Mouse (Mus musculus): ENCODE data around the gene Zfp692. TPM values are rescaled to one million over a fixed set of nuclear protein-coding genes. Genes with fewer than 3 reads are reported as not detected.
"Not testable (repeated sequence)": the region's sequence is repeated elsewhere in the genome, so short reads cannot be mapped to it uniquely, and the experiment has no call there.

The Zfp692 gene
- polyA plus RNA-seq, 1 experiment from 2014 or later = 15.2 TPM

DNA sequence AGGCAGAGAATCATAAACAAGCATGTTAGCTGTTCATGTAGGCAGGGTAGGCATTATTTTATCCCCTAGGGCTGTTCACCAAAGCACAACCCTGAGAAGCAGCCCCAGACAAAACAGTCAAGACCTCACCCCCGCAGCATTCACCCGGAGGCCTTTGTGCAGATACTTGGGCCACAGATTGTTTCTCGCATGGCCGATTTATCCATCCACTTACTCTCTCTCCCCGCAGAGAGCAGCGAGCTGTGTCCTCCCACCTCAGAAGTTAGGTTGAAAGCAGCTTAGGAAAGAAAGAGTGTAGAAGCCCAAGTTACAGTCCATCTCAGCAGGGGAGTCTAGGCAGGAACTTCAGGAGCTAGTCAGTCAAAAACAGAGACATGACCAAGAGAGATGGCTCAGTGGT, 9.5 kb upstream of the Zfp692 start:
- Histone ChIP-seq H3K4me3 (ENCODE audit: low read depth, low read length) (no peak overlapping the region), H3K36me3 (ENCODE audit: insufficient read depth) (no peaks in the 10 kb centered on the region), H3K9me3 (ENCODE audit: low read depth, low read length) (no peaks in the 10 kb centered on the region), H3K9ac (no peak overlapping the region), H3K4me1 (ENCODE audit: insufficient read depth) (no peaks in the 10 kb centered on the region), H3K27me3 (ENCODE audit: insufficient read depth, low read length) (no peaks in the 10 kb centered on the region), H3K27ac (ENCODE audit: low read depth) (no peak overlapping the region), H3K4me2 (no peak overlapping the region)
- ATAC-seq (ENCODE audit: insufficient read depth) (no peak), DNase-seq (no peak)
- no peak for TF ChIP-seq CTCF (IDR thresholded peaks at IDR 0.05; ENCODE audit: low read depth)
- WGBS = 83% methylated on average over 6 of the region's 6 CpGs

DNA sequence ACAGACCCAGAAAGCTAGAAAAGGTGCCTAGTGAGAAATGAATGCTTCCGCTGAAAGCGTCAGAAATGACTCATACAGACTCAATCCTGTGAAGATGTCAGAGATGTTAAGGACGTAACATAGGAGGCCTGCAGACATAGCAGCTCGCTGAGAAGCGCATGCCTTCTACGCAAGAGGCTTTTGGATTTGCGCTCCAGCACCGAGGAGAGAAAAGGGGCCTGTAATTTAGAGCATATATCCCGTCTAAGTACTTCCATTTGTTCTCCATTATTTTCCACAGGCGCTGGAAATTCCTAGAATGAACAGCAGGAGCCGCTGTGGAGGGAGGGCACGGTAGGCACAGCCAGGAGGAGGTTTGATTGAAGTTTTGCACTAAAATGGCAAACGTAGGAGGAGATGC, 5.8 kb upstream of the Zfp692 start:
- Histone ChIP-seq H3K4me1 (ENCODE audit: insufficient read depth) (no peaks in the 10 kb centered on the region), H3K36me3 (ENCODE audit: insufficient read depth) (no peaks in the 10 kb centered on the region), H3K27me3 (ENCODE audit: insufficient read depth, low read length) (no peaks in the 10 kb centered on the region), H3K9me3 (ENCODE audit: low read depth, low read length) (no peaks in the 10 kb centered on the region), H3K9ac (no peak overlapping the region), H3K4me2 (peak overlapping the region; percentile 70), H3K4me3 (ENCODE audit: low read depth, low read length) (peak overlapping the region; percentile 61), H3K27ac (ENCODE audit: low read depth) (no peak overlapping the region)
- DNase-seq = peak; percentile 86
- 11% methylated on average over 13 of the region's 13 CpGs for WGBS
- no peak for ATAC-seq (ENCODE audit: insufficient read depth)
- TF ChIP-seq CTCF (IDR thresholded peaks at IDR 0.05; ENCODE audit: low read depth) = peak; percentile 82

DNA sequence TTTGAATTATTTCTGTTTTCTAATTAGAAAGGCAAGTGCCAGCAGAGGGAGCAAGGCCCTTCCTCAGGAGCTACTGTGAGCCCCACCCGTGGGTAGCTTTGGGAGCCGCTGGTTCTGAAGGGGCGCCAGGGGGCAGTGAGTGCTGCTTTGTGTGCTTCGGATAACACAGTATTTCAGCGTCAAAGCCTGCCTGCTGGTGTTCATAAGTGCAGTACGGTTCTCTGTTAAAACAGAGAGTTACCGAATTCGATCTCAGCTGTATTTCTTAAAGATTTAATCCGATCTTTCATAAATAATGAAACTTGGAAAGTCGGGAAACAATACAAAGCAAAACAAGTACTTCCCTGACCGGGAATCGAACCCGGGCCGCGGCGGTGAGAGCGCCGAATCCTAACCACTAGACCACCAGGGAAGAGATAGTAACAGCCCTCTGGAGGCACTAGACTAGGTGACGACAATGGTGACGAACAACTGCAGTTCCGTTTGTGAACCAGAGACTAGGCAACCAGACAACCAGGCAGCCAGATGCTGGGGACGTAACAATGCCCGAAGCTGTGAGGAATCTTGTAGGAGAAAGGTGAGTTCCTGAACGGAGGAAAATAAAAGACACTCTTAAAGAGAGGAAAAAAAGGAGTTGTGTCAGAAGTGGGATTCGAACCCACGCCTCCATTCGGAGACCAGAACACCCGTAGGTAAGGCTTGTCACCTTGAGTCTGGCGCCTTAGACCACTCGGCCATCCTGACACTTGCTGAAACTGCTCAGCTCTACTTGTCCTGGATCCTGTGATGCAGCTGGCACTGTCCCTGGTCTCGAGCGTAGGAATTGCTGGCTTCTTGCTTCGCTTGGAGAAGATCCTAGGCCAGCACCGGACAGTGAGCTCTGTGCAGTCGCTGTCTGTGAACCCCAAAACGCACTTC, 4.8 kb upstream of the Zfp692 start:
- Histone ChIP-seq H3K27ac (ENCODE audit: low read depth) (peak overlapping the region; percentile 94), H3K9ac (peak overlapping the region; percentile 62), H3K9me3 (ENCODE audit: low read depth, low read length) (no peaks in the 10 kb centered on the region), H3K4me1 (ENCODE audit: insufficient read depth) (no peaks in the 10 kb centered on the region), H3K4me2 (peak overlapping the region; percentile 70), H3K36me3 (ENCODE audit: insufficient read depth) (no peaks in the 10 kb centered on the region), H3K4me3 (ENCODE audit: low read depth, low read length) (peak overlapping the region; percentile 61), H3K27me3 (ENCODE audit: insufficient read depth, low read length) (no peaks in the 10 kb centered on the region)
- under 1% methylated on average over 36 of the region's 36 CpGs for WGBS
- peak; percentile 91 for ATAC-seq (ENCODE audit: insufficient read depth)
- TF ChIP-seq CTCF (IDR thresholded peaks at IDR 0.05; ENCODE audit: low read depth) = peak; percentile 84
- peak; percentile 98 for DNase-seq

DNA sequence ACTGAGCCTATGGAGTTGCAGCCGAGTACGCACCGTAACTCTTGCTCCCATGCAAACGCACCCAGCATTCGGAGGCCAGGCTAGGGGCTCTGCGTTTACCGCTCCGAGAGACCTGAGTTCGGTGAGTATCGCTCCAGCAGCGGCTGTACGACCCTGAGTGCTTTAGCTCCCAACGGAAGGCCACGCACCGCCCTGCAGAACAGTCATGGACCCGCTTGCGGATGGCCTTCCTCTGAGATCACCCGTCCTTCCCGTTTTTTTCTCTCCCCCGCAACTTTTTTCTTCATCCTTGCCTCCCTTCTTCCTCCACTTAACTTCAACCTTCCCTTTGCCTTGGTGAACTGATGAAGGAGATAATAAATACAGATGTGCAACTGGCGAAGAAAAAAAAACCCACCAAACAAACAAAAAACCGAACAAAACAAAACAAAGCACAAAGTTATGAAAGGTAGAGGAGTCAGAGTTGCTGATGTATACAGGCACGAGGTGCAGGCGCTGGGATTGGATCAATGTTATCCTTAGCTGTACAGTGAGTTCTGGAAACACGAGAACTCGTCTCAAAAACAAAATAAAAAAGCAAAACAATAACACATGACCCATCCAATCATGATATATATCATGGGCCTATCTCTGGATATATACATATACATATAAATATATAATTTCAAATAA, 4.0 kb upstream of the Zfp692 start:
- Histone ChIP-seq H3K9me3 (ENCODE audit: low read depth, low read length) (no peaks in the 10 kb centered on the region), H3K4me2 (peak overlapping the region; percentile 70), H3K27me3 (ENCODE audit: insufficient read depth, low read length) (no peaks in the 10 kb centered on the region), H3K4me1 (ENCODE audit: insufficient read depth) (peaks cover 2% of the 10 kb centered on the region; the same call in 1 of the 2 replicates), H3K9ac (peak overlapping the region; percentile 62), H3K27ac (ENCODE audit: low read depth) (peak overlapping the region; percentile 94), H3K4me3 (ENCODE audit: low read depth, low read length) (peak overlapping the region; percentile 61), H3K36me3 (ENCODE audit: insufficient read depth) (no peaks in the 10 kb centered on the region)
- DNase-seq (peak; percentile 35), ATAC-seq (ENCODE audit: insufficient read depth) (peak; percentile 50)
- under 1% methylated on average over 26 of the region's 26 CpGs for WGBS
- TF ChIP-seq CTCF (IDR thresholded peaks at IDR 0.05; ENCODE audit: low read depth) = no peak

- Histone ChIP-seq H3K4me3 (ENCODE audit: low read depth, low read length) (0 out of 2 replicates have a peak overlapping the region, but pooled peaks have one; percentile 2), H3K9me3 (ENCODE audit: low read depth, low read length) (no peaks in the 10 kb centered on the region), H3K27ac (ENCODE audit: low read depth) (no peak overlapping the region), H3K4me2 (peak overlapping the region; percentile 70), H3K4me1 (ENCODE audit: insufficient read depth) (peaks cover 4% of the 10 kb centered on the region; the same call in 1 of the 2 replicates), H3K27me3 (ENCODE audit: insufficient read depth, low read length) (no peaks in the 10 kb centered on the region), H3K9ac (no peak overlapping the region), H3K36me3 (ENCODE audit: insufficient read depth) (no peaks in the 10 kb centered on the region)
- ATAC-seq (ENCODE audit: insufficient read depth) (no peak), DNase-seq (peak; percentile 30)
- 14% methylated on average over 7 of the region's 7 CpGs for WGBS
- TF ChIP-seq CTCF (IDR thresholded peaks at IDR 0.05; ENCODE audit: low read depth) = no peak
Measured at GRCm38 (mm10) chr11:58303594-58303993, 3.3 kb upstream of the Zfp692 start.

GRCm38 (mm10) chr11:58305299-58305698, 1.6 kb upstream of the Zfp692 start:
- not testable (repeated sequence) for H3K9me3 ChIP-seq (ENCODE audit: low read depth, low read length); DNase-seq; ATAC-seq (ENCODE audit: insufficient read depth); H3K4me2 ChIP-seq; H3K27ac ChIP-seq (ENCODE audit: low read depth); H3K4me1 ChIP-seq (ENCODE audit: insufficient read depth); H3K9ac ChIP-seq; H3K4me3 ChIP-seq (ENCODE audit: low read depth, low read length); H3K27me3 ChIP-seq (ENCODE audit: insufficient read depth, low read length); H3K36me3 ChIP-seq (ENCODE audit: insufficient read depth)
- 85% methylated on average over 8 of the region's 8 CpGs for WGBS
